Mouse (Mus musculus) G1E-ER4 (cell line): ENCODE results near the gene Fam210b. TPM values are rescaled to one million over a fixed set of nuclear protein-coding genes. Genes with fewer than 3 reads are reported as not detected.

Experiments
- GATA1 ChIP-seq: IDR thresholded peaks from one replicate; pipeline ENCODE4 v1.8.0; 2012; ENCODE audit warnings: low read length, inconsistent platforms
- polyA plus RNA-seq: library from polyadenylated mRNA; stranded (reverse); fragments of >175 nt; gene quantifications from 2 replicates; pipeline ENCODE4 v1.2.3, GENCODE M21; 2012

Gene Fam210b
- polyA plus RNA-seq, 1 experiment: 21.8 TPM

GRCm38 (mm10) chr2:172381341-172381740 lies 36.0 kb downstream of the Fam210b start:
- no peak for TF ChIP-seq GATA1

- no peak for TF ChIP-seq GATA1
These were observed 36.5 kb downstream of the Fam210b start for GRCm38 (mm10) chr2:172381898-172382297.

GRCm38 (mm10) chr2:172384715-172385114 lies 39.4 kb downstream of the Fam210b start:
- no peak for TF ChIP-seq GATA1

GRCm38 (mm10) chr2:172390341-172390740 lies 45.0 kb downstream of the Fam210b start:
- TF ChIP-seq GATA1: no peak

- TF ChIP-seq GATA1: no peak
These were observed 46.7 kb downstream of the Fam210b start for GRCm38 (mm10) chr2:172392041-172392521.

GRCm38 (mm10) chr2:172393391-172394051 lies 48.2 kb downstream of the Fam210b start, which contains the start of gene Cass4:
Gene Cass4 (plus strand): TSS chr2:172393794.
- TF ChIP-seq GATA1: no peak

- no peak for TF ChIP-seq GATA1
These were observed 48.7 kb downstream of the Fam210b start for GRCm38 (mm10) chr2:172394052-172394392.

DNA sequence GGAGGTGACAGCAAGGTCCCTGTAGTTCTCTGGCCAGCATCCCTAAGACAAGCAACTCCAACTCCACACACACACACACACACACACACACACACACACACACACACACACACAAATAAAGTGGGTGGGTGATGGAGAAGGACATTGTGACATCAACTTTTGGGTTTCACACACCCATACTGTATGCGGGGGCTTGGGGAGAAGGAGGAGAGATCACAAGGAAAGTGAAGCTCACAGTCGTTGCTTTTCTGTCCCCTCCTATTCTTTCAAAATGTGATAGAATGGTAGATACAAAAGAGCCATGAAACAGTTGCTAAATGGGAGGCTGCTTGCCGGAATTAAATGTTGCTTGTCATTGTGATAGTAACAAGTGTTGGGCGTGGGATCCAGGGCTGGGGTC lies 49.3 kb downstream of the Fam210b start:
- no peak for TF ChIP-seq GATA1

DNA sequence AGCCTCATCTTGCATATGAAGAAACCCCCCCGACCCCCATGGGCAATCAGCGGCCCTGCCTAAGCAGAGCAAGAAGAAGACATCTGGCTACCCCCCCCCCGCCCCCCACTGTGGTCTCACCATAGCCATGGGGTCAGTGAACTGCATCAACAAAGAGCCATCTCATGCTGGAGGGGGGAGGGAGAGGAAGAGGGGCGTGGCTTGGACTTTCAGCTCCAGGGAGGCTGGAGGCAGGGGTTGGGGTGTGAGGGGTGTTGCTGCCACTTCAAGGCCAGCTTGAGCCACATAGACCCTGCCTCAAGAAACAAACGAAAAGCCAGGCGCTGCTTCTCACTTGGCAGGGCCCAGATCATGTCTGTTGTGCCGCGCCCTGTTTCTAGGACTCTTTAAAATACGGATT lies 50.6 kb downstream of the Fam210b start:
- no peak for TF ChIP-seq GATA1

GRCm38 (mm10) chr2:172399901-172400300 lies 54.5 kb downstream of the Fam210b start:
- no peak for TF ChIP-seq GATA1

GRCm38 (mm10) chr2:172401116-172401825 lies 55.9 kb downstream of the Fam210b start:
- no peak for TF ChIP-seq GATA1

DNA sequence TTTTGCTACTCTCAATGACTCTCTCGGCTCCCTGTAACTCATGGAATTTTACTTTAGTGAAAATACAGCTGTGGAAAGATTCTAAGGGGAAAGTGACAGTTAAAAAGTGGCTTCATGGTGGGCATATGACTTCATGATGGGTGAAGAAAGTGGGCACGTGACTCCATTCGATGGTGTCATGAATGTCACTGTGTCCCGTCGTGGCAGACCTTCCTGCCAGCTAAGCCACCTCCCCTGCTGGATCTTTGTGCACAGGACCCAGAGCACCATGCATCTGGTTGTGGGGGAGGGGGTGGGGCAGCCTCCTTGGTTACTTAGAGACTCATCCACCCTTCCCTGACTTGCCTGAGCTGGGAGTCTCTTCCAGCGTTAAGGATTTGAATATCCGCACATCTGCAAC lies 58.9 kb downstream of the Fam210b start:
- no peak for TF ChIP-seq GATA1

DNA sequence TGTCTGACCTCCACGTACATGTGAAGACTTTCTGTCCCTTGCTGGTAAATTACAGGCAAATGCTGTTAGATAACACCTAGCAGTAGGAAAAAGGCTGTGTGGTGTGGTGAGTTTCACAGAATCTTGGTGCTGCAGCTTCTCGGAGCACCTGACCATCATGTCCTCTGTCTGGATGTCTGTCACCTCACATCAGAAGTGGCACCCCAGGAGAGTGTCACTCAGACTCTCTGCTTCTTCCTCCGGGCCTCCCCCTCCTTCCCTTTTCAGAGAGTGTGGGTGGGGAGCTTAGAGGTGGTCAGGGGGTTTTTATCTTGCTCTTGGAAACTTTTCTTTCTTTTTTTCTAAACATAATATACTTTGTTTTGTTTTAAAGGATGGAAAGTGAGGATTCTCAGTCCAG lies 59.6 kb downstream of the Fam210b start:
- no peak for TF ChIP-seq GATA1

Other genes starting within 250 kb of the Fam210b start
- not detected in 2 replicates for gene Mc3r, start 97.1 kb upstream of the Fam210b start, polyA plus RNA-seq
- 11.8 and 30.1 TPM in 2 replicates for gene Aurka, start 25.0 kb downstream of the Fam210b start, polyA plus RNA-seq
- 9.6 and 23.4 TPM in 2 replicates for gene Cstf1, start 25.1 kb downstream of the Fam210b start, polyA plus RNA-seq
- gene Cass4, start 48.2 kb downstream of the Fam210b start, polyA plus RNA-seq: not detected in 2 replicates
- gene Rtf2, start 95.0 kb downstream of the Fam210b start, polyA plus RNA-seq: 16.3 and 55.3 TPM in 2 replicates
- gene Gcnt7, start 113.0 kb downstream of the Fam210b start, polyA plus RNA-seq: not detected in 2 replicates
- gene Fam209, start 127.0 kb downstream of the Fam210b start, polyA plus RNA-seq: not detected in 2 replicates
- gene Tfap2c, start 204.0 kb downstream of the Fam210b start, polyA plus RNA-seq: not detected in 2 replicates